Mouse (Mus musculus) kidney, adult 2 months (tissue): Measurements from ENCODE around the gene Dffa. TPM values are rescaled to one million over a fixed set of nuclear protein-coding genes. Genes with fewer than 3 reads are reported as not detected.

Experiments used
- DNase-seq: peaks from one replicate; pipeline ENCODE4 v3.0.0; 2021
- H3K27ac ChIP-seq: fragments of 200-500 bp; 2 replicates; pipeline ENCODE4 v1.5.1; 2012; ENCODE audit warnings: low read depth, low read length, control low read depth, inconsistent platforms; ENCODE audit not compliant: insufficient read depth
- H3K27me3 ChIP-seq: fragments of 200-500 bp; replicated peaks from 2 replicates; pipeline ENCODE4 v1.6.1; 2012; ENCODE audit warnings: mild to moderate bottlenecking, moderate library complexity, low read length, inconsistent platforms; ENCODE audit not compliant: control insufficient read depth, insufficient read depth
- H3K36me3 ChIP-seq: fragments of 200-500 bp; 2 replicates; pipeline ENCODE4 v1.6.1; 2012; ENCODE audit warnings: mild to moderate bottlenecking, moderate library complexity, low read length, inconsistent platforms; ENCODE audit not compliant: control insufficient read depth, insufficient read depth
- H3K4me1 ChIP-seq: fragments of 200-500 bp; 2 replicates; pipeline ENCODE4 v1.6.1; 2011; ENCODE audit warnings: low read length; ENCODE audit not compliant: control insufficient read depth, insufficient read depth
- H3K4me3 ChIP-seq: fragments of 200-500 bp; 2 replicates; pipeline ENCODE4 v1.5.1; 2011; ENCODE audit warnings: mild to moderate bottlenecking, low read depth, low read length, control low read depth; ENCODE audit not compliant: insufficient read depth
- CTCF ChIP-seq: fragments of 200-500 bp; conservative IDR thresholded peaks from 2 replicates; pipeline ENCODE4 v1.5.1; 2011; ENCODE audit warnings: low read depth, mild to moderate bottlenecking, control low read depth, low read length, moderate library complexity, mixed read lengths; ENCODE audit not compliant: insufficient read depth, insufficient read length
- POLR2A ChIP-seq: fragments of 200-500 bp; IDR thresholded peaks from one replicate; pipeline ENCODE4 v1.6.1; 2011; ENCODE audit warnings: low read depth, low read length, control low read depth
- WGBS: fragments of 180-500 bp; shearing (Covaris S2); methylation state at CpG from one replicate; pipeline ENCODE4 v1.1.7; 2018; 5-methylcytosine and 5-hydroxymethylcytosine counted together
- polyA plus RNA-seq: library from polyadenylated mRNA; depleted of rRNA; stranded (reverse); fragments of >200 nt; gene quantifications from 2 replicates; pipeline ENCODE4 v1.2.3, GENCODE M21; 2012

Dffa gene
- polyA plus RNA-seq, 1 experiment, result 20.8 TPM

- TF ChIP-seq POLR2A (no peak), CTCF (no peak)
- WGBS, result 67% methylated on average over 8 of the region's 8 CpGs
- no peaks in the 10 kb centered on the region for H3K27me3 ChIP-seq
- no peaks in the 10 kb centered on the region for H3K4me1 ChIP-seq
- no peak overlapping the region for H3K27ac ChIP-seq
- H3K36me3 ChIP-seq, result no peaks in the 10 kb centered on the region
- DNase-seq, result no peak
- no peak overlapping the region for H3K4me3 ChIP-seq
Measured at GRCm38 (mm10) chr4:149138515-149138914, 34.6 kb downstream of the Dffa start.

- 19% methylated on average over 4 of the region's 4 CpGs for WGBS
- H3K27ac ChIP-seq, result no peak overlapping the region
- peak; percentile 49 for DNase-seq
- no peak overlapping the region for H3K4me3 ChIP-seq
- no peaks in the 10 kb centered on the region for H3K27me3 ChIP-seq
- TF ChIP-seq CTCF, result no peak
- TF ChIP-seq POLR2A, result no peak
- no peaks in the 10 kb centered on the region for H3K4me1 ChIP-seq
- no peaks in the 10 kb centered on the region for H3K36me3 ChIP-seq
Measured at GRCm38 (mm10) chr4:149143594-149143993, 39.6 kb downstream of the Dffa start.

- peak; percentile 83 for DNase-seq
- Histone ChIP-seq H3K27ac (no peak overlapping the region), H3K4me1 (no peaks in the 10 kb centered on the region), H3K4me3 (no peak overlapping the region), H3K36me3 (no peaks in the 10 kb centered on the region), H3K27me3 (no peaks in the 10 kb centered on the region)
- 4% methylated on average over 3 of the region's 3 CpGs for WGBS
- TF ChIP-seq POLR2A (no peak), CTCF (peak; percentile 96)
Measured at GRCm38 (mm10) chr4:149144459-149144858, 40.5 kb downstream of the Dffa start.

- WGBS, result 81% methylated on average over 4 of the region's 4 CpGs
- DNase-seq, result no peak
- Histone ChIP-seq H3K4me3 (no peak overlapping the region), H3K36me3 (no peaks in the 10 kb centered on the region), H3K4me1 (no peaks in the 10 kb centered on the region), H3K27me3 (no peaks in the 10 kb centered on the region), H3K27ac (no peak overlapping the region)
- TF ChIP-seq CTCF (no peak), POLR2A (no peak)
Measured at GRCm38 (mm10) chr4:149145151-149145550, 41.2 kb downstream of the Dffa start.

- 75% methylated on average over 7 of the region's 7 CpGs for WGBS
- DNase-seq, result no peak
- no peak overlapping the region for H3K27ac ChIP-seq
- H3K36me3 ChIP-seq, result no peaks in the 10 kb centered on the region
- H3K4me1 ChIP-seq, result no peaks in the 10 kb centered on the region
- no peak for TF ChIP-seq POLR2A
- no peak for TF ChIP-seq CTCF
- no peaks in the 10 kb centered on the region for H3K27me3 ChIP-seq
- no peak overlapping the region for H3K4me3 ChIP-seq
Measured at GRCm38 (mm10) chr4:149147528-149147927, 43.6 kb downstream of the Dffa start.

GRCm38 (mm10) chr4:149148084-149148483 is 44.1 kb downstream of the Dffa start:
- 50% methylated on average over 4 of the region's 4 CpGs for WGBS
- H3K27me3 ChIP-seq, result no peaks in the 10 kb centered on the region
- H3K27ac ChIP-seq, result no peak overlapping the region
- DNase-seq, result no peak
- TF ChIP-seq CTCF (no peak), POLR2A (no peak)
- no peaks in the 10 kb centered on the region for H3K36me3 ChIP-seq
- no peaks in the 10 kb centered on the region for H3K4me1 ChIP-seq
- H3K4me3 ChIP-seq, result no peak overlapping the region

GRCm38 (mm10) chr4:149149196-149149595 is 45.2 kb downstream of the Dffa start:
- Histone ChIP-seq H3K4me1 (no peaks in the 10 kb centered on the region), H3K4me3 (no peak overlapping the region), H3K36me3 (no peaks in the 10 kb centered on the region), H3K27me3 (no peaks in the 10 kb centered on the region), H3K27ac (no peak overlapping the region)
- DNase-seq, result no peak
- no peak for TF ChIP-seq CTCF
- no peak for TF ChIP-seq POLR2A
- WGBS, result 68% methylated on average over 9 of the region's 9 CpGs

- TF ChIP-seq CTCF, result no peak
- TF ChIP-seq POLR2A, result no peak
- H3K4me1 ChIP-seq, result no peaks in the 10 kb centered on the region
- H3K36me3 ChIP-seq, result no peaks in the 10 kb centered on the region
- no peaks in the 10 kb centered on the region for H3K27me3 ChIP-seq
- WGBS, result 64% methylated on average over 7 of the region's 7 CpGs
- H3K4me3 ChIP-seq, result no peak overlapping the region
- no peak for DNase-seq
- no peak overlapping the region for H3K27ac ChIP-seq
Measured at GRCm38 (mm10) chr4:149149611-149150010, 45.7 kb downstream of the Dffa start.
